In genomic region chr7:82866486-82867270, GRCm38 (mm10) we compare ENCODE assay signal across 8 mouse cellular contexts. TPM values are rescaled to one million over a fixed set of nuclear protein-coding genes. Genes with fewer than 3 reads are reported as not detected.
A peak's percentile ranks its signal among the peaks of the same experiment; 100 is the strongest.
DNase-seq lines count a peak whose midpoint lies in the region; ATAC-seq and TF ChIP-seq lines count a peak whose summit lies in the region.

No protein-coding gene starts in this region.

- TF ChIP-seq CTCF in gastrocnemius, adult 2 months (IDR thresholded peaks at IDR 0.05) = no peak
- TF ChIP-seq CTCF in hindbrain, postnatal 0 days (IDR thresholded peaks at IDR 0.05; ENCODE audit: low read depth) = no peak; the same call in 1 of the 2 replicates

- 0 out of 2 replicates have a peak, but pooled peaks cover 4% of the 10 kb centered on the region for H3K4me1 ChIP-seq in hindbrain, postnatal 0 days (ENCODE audit: insufficient read depth, low read length)
- H3K4me1 ChIP-seq in megakaryocyte, embryonic 14.5 days = peaks cover 35% of the 10 kb centered on the region

- H3K4me3 ChIP-seq in gastrocnemius, adult 2 months = peak overlapping the region; percentile 90
- H3K4me3 ChIP-seq in hindbrain, postnatal 0 days (ENCODE audit: low read length) = peak overlapping the region; percentile 94
- H3K4me3 ChIP-seq in megakaryocyte, embryonic 14.5 days (replicated peaks) = peak overlapping the region; percentile 99

- H3K9ac ChIP-seq in hindbrain, postnatal 0 days (replicated peaks; ENCODE audit: low read length) = peak overlapping the region; percentile 93

- H3K27me3 ChIP-seq in hindbrain, postnatal 0 days (ENCODE audit: insufficient read depth, low read length) = no peaks in the 10 kb centered on the region
- H3K27me3 ChIP-seq in megakaryocyte, embryonic 14.5 days (replicated peaks) = peaks cover 18% of the 10 kb centered on the region

- H3K36me3 ChIP-seq in hindbrain, postnatal 0 days (ENCODE audit: insufficient read depth, low read length) = no peaks in the 10 kb centered on the region
- peaks cover 16% of the 10 kb centered on the region for H3K36me3 ChIP-seq in megakaryocyte, embryonic 14.5 days (replicated peaks; ENCODE audit: low read length)

- ATAC-seq in common myeloid progenitor, adult 5-6 weeks (replicated peaks; ENCODE audit: low read depth, poor library complexity, severe bottlenecking) = peak; percentile 76
- ATAC-seq in hindbrain, postnatal 0 days = peak; percentile 86

- H3K4me2 ChIP-seq in hindbrain, postnatal 0 days (ENCODE audit: low read depth, low read length) = peak overlapping the region; percentile 77

- intact Hi-C loops in gastrocnemius, adult 2 months (cut with DNase I) = loop anchor here (10.0 kb wide), 1 partner anchor 152 kb away; no protein-coding TSS in a partner anchor

- WGBS in hindbrain, postnatal 0 days = under 1% methylated on average over 63 of the region's 68 CpGs

- no peaks in the 10 kb centered on the region for H3K9me3 ChIP-seq in hindbrain, postnatal 0 days (ENCODE audit: low read length)
- peaks cover 13% of the 10 kb centered on the region for H3K9me3 ChIP-seq in megakaryocyte, embryonic 14.5 days

- peak; percentile 89 for DNase-seq in adipocyte (ENCODE audit: low spot score)
- peak; percentile 95 for DNase-seq in gastrocnemius, adult 2 months
- DNase-seq in hindbrain, postnatal 0 days (ENCODE audit: low spot score) = peak; percentile 98
- DNase-seq in left cerebral cortex, adult 9 months (ENCODE audit: low spot score in 2 of 2) = peak; percentile 85 to 93
- DNase-seq in right cerebral cortex, adult 2 months (ENCODE audit: low spot score in 2 of 2) = peak; percentile 90 to 93
- peak; percentile 71 for DNase-seq in urinary bladder, postnatal 25 days (ENCODE audit: low spot score)

- peak overlapping the region; percentile 92 for H3K27ac ChIP-seq in gastrocnemius, adult 2 months
- peak overlapping the region; percentile 100 for H3K27ac ChIP-seq in hindbrain, postnatal 0 days

RNA-seq across cellular contexts. Expression of gene Mex3b, which starts 0.5 kb away (rescaled TPM):
- 10.4 and 11.0 TPM in 2 replicates for total RNA-seq in common myeloid progenitor, adult 5-6 weeks (2017)
- total RNA-seq in gastrocnemius, adult 2 months (2021) = under 1 TPM; 0.43 to 0.59 TPM
- 91.3 and 92.0 TPM in 2 replicates for total RNA-seq in hindbrain, postnatal 0 days (2014; rRNA removed)
- 14.1 and 15.8 TPM in 2 replicates for polyA plus RNA-seq in hindbrain, postnatal 0 days (2015; fragmentation: Nextera tagmentation; extraction: Ambion mirVana)
- polyA plus RNA-seq in megakaryocyte, embryonic 14.5 days (2012; ENCODE audit: insufficient read depth, low replicate concordance) = 1.7 and 1.8 TPM in 2 replicates

Comparison
In these comparisons a context has a peak if more than half of its experiments do, and no peak if none do; other contexts are left out.
1. Peak in every context shown above with its lines: DNase-seq, ATAC-seq, H3K4me3 ChIP-seq and H3K27ac ChIP-seq.